Mouse (Mus musculus) yolk sac, embryonic 10.5 days (tissue): Measurements from ENCODE around the gene Gm4969.
A peak's percentile ranks its signal among the peaks of the same experiment; 100 is the strongest.
"Not testable (repeated sequence)": the region's sequence is repeated elsewhere in the genome, so short reads cannot be mapped to it uniquely, and the experiment has no call there.

Source experiments
- DNase-seq: peaks from one replicate; pipeline ENCODE4 v3.0.0-alpha.2; 2017; ENCODE audit warnings: low spot score

The Gm4969 gene

GRCm38 (mm10) chr7:19118028-19118771 lies at the start of gene Gm4969:
Gene Gm4969, minus strand, starts transcription at chr7:19118368.
- peak; percentile 65 for DNase-seq

DNA sequence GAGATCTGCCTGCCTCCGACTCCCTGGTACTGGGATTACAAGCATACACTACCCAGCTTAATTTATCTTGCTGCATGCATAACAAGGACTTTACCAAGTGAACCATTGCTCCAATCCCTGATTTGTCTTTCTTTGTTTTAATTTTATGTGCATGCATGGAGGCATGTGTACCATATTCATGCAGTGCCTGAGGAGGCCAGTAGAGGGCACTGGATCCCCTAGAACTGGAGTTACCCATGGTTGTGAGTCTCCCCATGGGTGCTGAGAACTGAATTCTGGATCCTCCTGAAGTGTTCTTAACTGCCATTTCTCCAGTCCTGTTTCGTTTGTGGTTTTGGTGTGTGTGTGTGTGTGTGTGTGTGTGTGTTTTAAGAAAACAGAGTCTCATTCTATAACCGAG lies 48.8 kb upstream of the Gm4969 start:
- DNase-seq: no peak

DNA sequence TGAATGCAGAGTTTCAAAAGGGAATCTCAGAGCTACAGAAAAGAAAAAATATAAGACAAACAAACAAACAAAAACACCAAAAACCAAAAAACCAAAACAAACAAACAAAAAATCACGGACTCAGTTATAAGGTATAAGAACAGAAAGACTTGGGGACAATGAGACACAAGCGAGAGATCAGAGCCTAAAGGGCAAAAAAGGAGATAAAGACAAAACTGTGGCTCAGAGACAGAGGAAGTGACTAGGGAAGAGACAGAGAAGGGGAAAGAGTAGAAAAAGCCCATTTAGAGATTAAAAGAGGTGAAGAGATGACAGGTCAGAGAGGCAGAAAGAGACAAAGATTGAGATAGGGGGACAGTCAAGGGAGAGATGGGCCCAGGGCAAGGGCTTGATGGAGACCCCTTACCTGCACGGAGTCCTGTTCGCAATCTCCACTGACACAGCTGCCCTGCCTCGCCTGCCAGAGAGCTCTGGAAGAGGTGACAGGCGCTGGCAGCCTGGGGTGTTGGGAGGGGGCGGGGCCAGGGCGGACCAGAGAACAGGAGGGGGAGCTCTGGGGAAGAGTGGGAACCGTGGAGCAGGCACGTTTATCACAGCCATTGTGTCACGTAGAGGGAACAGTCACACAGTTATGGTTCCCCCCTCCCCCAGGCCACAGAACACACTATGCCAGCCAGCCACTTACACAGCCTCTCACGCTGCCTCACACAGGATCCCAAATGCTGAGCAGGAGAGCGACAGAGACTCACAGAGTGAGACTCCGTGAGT lies 47.7 kb upstream of the Gm4969 start, which contains the start of gene Gipr:
Gene Gipr, minus strand, starts transcription at position 472 of the 768 bp plus-strand sequence.
- DNase-seq: no peak

DNA sequence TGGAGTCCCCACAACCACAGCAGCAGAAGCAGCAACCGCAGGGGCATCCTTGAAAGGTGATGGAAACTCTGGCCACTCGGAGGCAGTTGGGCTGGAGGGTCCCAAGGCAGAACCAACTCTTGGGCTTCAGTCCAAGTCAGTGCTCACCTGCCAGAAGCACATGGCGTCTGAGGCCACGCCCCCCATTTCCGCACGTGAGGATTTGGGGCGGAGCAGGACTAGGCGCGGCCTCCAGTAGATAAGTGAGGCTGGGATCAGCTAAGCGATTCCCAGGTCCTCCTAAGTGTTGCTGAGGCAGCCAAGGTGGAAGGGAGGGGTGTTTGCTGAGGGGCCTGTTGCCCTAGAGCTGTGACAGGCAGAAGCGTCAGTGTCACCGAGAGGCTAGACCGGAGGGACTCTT lies 46.8 kb upstream of the Gm4969 start:
- DNase-seq: peak; percentile 58

DNA sequence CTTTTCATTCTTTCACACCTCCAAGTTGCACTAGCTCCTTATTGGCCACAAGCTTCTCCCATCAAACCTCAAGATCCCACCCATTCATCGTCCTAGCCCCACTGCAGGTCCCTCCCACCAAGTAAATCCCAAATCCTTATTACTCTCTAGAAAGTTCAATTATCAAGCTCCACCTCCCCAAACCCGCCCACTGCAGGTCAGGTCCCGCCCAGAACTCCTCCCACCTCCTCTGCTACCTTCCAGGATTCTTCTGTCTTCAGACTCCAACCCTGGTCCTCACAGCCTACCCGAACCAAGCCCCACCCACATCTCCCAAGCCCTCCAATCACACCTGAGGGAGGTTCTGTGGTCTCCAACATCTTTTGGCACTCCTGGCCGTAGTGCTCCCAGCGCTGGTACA lies 46.0 kb upstream of the Gm4969 start:
- peak; percentile 39 for DNase-seq

DNA sequence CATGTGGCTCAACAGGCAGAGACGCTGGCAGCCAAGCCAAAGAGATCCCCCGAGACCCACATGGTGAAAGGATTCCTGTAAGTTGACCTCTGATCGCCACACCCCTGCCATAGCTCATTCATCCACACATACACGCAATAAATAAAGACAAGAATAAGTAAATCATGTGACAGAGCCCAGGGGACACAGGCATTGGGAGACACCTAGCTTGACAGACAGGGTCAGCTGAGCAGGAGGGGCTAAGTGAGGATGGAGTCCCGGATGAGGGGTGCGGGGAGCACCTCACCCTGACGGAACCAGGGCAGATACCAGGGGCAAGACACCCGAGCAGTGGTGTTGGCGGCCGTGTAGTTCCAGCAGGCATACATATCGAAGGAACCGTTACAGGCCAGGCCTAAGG lies 45.6 kb upstream of the Gm4969 start:
- no peak for DNase-seq

DNA sequence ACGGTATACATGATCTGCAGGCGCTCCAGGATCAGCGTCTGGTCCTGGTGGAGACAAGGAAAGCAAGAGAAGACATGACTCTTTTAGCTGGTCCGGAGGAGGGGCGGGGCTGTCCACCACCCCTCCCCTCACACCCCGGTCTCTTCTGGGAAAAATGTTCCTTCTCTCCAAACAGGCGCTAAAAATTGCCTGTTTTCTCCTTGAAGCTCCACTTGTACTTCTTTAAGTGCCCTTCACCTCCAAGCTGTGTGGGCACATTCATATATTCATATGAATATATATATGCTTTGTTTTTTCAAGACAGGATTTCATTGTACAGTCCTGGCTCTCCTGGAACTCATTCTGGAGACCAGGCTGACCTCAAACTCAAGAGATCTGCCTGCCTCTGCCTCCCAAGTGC lies 44.8 kb upstream of the Gm4969 start:
- DNase-seq: no peak

DNA sequence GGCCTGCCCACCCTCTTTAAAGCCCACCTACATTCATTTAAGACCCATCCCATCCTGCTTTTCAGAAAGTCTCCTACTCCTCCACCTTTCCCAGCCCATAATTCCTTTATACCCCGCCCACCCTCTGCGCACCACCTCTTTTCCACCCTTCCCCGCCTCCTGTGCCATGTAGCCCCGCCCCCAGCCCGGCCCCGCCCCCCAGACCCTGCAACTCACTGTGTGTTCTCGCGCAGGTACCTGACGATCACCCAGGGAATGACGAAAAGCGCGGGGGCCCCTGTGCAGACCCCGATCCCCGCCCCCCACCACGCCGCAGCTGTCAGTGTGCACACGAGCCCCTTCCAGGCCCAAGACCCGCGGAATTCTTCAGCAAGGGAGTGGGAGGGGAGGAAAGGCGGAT lies 41.9 kb upstream of the Gm4969 start:
- peak; percentile 61 for DNase-seq

GRCm38 (mm10) chr7:19159411-19159810 lies 41.2 kb upstream of the Gm4969 start:
- no peak for DNase-seq

DNA sequence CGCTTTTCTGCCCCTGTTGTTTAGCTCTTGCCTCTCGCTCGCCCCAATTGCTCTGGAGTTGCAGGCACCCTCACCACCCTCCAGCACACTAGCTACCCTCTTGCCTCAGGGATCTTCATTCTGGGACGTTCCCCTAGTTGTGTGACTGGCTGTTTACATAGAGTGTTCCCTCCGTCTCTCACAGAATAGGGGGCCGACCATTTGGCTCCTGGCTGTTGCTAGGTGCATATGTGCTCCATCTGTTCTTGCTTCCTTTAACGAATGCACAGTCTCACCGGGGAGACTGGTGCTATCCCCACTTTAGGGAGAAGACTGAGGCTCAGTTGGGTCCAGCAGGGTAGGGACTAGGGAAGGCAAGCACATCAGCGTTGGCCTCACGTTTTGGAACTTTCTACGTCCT lies 40.4 kb upstream of the Gm4969 start:
- no peak for DNase-seq

GRCm38 (mm10) chr7:19157160-19157800 lies 39.1 kb upstream of the Gm4969 start:
- peak; percentile 81 for DNase-seq

DNA sequence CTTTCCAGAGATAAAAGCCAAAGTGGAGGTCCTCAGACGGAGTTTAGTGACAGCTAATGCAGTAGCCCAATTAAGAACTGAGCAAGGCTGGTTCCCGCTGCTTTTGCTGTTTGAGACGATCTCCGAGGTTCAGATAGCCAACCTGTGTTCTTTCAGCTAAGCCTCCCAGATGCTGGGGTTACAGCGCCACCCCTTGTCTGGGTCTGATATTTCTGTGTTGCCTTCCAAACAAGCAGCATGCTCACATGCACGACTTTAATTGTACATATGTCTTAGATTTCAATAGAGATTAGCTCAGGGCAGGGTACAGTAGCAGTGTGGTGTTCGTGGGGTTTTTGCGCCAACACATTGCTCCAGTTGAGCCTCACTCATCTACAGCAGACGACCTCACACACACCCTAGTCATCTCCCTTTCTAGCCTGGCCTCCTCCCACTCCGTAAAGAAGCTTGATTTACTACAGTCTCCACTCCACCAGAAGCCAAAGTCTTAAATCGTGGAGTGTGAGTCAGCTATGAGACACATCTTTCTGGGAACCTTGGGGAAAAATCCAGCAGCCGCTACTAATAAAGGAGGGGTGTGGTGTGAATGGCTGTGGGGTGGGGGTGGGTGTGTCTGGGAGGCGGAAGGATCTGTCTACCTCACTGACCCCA lies 37.8 kb upstream of the Gm4969 start:
- DNase-seq: no peak

GRCm38 (mm10) chr7:19154796-19155195 lies 36.6 kb upstream of the Gm4969 start:
- DNase-seq: no peak

DNA sequence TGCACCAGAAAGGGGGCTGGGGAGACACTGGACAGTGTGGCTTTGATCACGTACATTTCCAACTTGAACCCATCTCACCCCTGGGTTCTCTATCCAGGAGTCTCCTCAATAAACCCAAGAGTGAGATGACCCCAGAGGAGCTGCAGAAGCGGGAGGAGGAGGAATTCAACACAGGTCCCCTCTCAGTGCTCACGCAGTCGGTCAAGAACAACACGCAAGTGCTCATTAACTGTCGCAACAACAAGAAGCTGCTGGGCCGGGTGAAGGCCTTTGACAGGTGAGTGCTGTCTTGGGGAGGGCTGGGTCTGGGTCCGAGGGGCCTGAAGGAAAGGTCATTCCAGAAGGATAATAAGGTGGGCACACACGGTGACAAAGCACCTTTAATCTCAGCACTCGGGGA lies 33.0 kb upstream of the Gm4969 start:
- not testable (repeated sequence) for DNase-seq

DNA sequence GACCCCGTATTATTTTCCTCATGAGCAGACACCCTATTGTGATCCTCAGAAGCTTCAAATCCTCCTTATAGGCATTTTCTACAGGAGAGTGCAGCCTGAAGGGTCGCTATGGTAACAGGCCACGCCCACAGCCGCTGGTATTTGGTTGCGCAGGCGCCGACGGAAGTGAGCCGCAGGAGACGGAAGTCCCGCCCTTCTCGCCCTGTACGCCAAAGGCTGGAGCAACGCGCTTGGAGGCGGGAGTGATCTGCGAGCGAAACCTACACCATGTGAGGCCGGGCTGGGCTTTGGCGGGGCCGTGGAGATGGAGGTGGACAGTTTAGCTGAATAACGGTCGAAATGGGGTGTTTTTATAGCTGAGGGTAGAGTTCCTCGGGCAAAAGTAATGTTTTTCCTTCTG lies 31.5 kb upstream of the Gm4969 start, which contains the start of gene Snrpd2:
Gene Snrpd2, plus strand, starts transcription at position 97 of the 400 bp plus-strand sequence.
- peak; percentile 96 for DNase-seq

GRCm38 (mm10) chr7:19148875-19149541 lies 30.8 kb upstream of the Gm4969 start, which contains the start of gene Qpctl:
Gene Qpctl, minus strand, starts transcription at chr7:19149291.
- peak; percentile 98 for DNase-seq

GRCm38 (mm10) chr7:19148180-19148874 lies 30.2 kb upstream of the Gm4969 start:
- DNase-seq: no peak

DNA sequence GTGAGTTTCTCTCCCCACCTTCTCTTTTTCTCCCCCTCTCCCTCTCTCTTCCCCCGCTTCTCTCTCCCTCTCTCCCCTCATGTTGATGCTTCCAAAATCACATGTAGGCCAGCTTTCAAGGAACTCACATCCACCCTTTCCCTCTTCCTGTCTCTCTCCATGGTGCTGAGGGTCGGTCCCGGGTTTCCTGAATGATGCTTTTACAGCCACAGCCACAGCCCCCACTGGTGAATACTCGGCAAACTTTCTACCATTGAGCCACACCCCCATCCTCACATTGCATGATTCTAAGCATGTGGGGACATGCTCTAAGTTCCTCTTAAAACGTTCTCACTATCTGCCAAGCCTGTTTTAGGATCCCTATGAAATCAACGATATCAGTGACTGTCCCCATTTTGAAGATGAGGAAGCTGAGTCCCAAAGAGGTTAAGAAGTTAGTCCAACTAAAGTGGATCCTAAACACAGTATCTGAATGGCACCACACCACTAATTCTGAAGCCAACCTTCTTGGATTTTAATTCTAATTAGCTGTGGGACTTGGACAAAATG lies 29.4 kb upstream of the Gm4969 start:
- no peak for DNase-seq

DNA sequence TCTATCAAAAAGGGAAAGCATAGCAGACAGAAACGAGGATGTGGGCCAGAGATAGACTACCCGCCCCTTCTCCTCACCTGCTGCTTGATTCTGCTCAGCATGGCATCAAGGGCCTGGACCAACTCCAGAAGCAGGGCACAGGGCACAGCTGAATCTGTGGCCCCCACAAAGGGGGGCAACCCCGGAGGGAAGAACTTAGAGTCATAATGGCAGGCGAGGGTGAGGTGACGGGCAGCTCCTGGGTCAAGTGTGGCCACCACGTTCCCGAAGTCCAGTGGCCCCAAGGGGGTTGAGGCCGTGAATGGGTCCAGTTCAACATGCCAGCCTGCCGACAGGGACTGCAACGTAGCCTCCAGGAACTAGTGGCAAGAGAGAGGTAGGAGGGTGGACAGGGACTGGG lies 28.6 kb upstream of the Gm4969 start:
- DNase-seq: no peak

DNA sequence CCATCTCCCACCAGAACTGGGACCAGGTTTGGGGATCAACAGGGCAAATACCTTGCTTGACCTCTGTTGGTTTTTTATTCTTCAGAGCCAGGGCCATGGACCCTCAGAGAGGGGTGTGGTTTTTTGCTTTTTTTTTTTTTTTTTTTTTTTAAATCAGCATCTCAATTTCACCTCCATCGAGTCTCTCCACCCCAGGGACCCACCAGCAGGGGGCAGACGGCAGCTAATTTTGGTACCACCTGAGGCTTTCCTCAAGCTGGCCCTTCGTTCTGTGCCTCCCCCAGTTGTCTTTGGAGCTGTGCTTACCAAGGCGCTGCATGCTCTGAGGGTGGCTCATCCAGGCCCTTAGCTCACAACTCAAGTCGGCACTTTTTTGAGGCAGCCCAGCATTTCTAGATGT lies 19.2 kb upstream of the Gm4969 start:
- no peak for DNase-seq
